Mouse (Mus musculus) cerebellum, postnatal 25 days (tissue): ENCODE measurements around the gene Gm38393.

ENCODE experiments used
- DNase-seq, 2 experiments: peaks; one replicate each; pipeline ENCODE4 v3.0.0; 2021; ENCODE audit warnings: mixed read lengths in 2 of 2

Gm38393 gene

DNA sequence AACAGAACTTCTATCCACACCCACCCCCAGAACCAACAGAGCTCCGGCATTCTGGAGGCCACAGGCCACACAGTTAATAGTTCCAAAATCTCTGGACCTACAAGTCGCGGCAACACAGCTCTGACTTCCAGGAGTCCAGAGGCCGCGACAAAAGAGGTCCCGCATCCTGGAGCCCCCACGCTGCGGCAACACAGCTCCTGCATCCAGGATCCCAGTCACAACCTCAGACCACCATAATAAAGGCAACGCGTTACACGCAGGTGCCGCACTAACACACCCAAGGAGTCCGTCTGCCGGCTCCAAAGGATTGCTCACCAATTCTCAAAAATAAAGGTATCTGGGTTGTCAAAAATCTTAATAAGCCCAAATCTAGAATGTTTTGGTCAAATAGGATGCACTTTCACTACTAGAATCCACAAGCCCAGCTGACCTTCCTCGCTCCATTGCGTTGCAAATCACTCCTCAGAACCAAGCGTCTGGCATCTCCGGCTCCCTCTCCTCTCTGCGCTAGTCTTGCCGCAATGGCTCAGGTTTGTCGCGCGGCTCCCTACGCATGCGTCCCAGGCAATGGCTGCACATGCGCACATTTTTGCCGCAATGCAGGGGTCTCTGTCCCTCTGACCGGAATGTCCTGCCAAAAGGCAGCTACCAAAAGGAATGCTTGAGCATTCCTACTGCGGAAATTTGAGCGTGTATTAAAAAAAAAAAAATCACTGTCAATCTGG, at the start of gene Gm38393, which contains the start of gene Snurf:
Gm38393 (minus strand) TSS at position 459 of the 725 bp plus-strand sequence.
Snurf (minus strand) TSS at position 444 of the 725 bp plus-strand sequence.
- DNase-seq: peak; percentile 94 to 95

DNA sequence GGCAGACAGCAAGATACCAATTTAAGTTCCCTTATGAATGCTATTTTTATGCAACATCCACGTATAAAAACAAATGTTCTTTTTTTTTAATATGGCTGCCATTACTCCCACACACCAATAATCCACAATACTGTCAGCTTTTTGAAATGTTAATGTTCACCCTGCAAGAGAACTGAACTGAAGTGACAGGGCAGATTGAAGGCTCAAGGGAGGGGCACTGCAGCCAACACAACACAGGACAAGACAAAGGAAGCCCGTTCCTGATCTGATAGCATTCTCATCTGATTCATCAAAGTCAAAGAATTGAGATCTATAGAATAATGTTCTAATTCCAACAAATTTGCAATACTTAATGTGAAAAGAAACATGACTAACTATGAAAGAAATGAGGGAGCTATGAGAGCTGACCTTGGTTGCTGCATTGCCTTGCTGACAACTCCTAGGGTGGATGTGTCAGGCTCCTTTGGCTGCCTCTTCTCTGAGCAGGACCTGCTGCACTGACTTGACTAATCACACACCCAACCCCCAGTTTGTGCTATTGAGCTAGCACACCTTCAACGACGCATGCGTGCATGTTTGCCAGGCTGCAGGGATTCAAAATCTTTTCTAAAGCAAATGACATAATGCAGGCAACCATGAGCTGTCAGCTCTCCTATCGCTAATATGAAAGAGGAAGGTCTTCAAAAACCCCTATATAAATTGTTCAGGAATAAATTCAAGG, 42.8 kb upstream of the Gm38393 start:
- DNase-seq: peak; percentile 65 to 78

DNA sequence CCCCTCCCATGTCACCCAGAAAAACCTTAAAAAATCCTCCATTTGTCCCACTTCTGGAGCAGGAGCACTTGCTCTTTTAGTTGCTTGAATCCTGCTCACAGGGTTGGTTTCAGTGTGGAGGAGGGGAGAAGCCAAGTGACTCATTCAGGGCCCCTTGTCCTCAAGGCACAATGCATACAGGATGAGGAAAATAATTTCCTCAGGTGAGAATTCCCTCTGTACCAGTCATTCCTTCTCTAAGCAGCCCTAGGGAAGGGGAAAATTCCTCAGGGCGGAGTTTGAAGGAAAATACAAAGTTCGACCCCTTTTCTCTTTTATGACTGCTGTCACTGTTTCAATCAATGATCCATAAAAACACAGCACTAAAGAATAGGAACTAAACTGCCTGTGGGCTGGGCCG, 8.3 kb upstream of the Gm38393 start:
- DNase-seq: no peak

DNA sequence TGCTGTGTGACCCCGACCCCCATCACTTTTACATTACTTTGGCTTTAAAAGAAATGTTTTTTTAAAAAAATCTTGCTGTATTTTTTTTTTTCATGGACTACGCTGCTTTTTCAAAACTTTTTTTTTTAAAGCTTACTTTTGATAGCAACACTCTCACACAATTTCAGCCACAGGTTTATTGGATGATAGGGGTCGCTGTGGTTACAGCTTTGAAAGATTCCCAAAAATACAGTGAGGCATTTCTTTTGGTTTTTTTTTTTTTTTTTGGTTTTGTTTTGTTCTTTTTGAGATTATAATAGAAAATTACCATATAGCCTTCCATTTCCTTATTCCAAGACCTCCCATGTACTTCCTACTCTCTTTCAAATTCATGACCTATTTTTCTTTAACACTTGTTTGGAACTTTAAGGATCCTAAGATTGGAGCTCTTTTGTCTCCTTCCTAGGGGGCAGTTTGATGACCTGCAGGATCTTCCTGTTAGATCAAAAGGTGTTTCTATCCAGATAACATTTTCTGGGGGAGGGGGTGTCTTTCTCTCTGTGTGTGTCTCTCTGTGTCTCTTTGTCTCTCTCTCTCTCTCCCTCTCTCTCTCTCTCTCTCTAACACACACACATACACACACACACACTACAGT, 3.0 kb upstream of the Gm38393 start:
- peak in 1 of 2 experiments; percentile 4 for DNase-seq

DNA sequence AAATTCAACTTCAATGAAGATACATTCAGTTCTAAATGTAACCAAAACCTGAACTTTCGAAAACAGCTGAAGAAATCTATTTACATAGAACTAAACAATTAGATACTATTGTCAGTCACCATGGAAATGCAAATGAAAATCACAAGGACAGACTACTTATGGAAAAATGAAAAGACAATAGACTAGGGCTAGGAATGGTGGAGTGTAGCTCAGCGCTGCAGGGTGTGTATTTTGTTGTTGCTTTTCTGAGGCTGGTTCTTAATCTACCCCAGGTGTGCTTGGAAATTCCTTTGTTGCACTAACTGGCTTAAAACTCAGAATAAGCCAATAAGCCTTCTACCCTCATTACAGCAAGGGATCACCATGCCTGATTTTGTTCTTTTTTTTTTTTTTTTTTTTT, 1.4 kb upstream of the Gm38393 start:
- DNase-seq: no peak

DNA sequence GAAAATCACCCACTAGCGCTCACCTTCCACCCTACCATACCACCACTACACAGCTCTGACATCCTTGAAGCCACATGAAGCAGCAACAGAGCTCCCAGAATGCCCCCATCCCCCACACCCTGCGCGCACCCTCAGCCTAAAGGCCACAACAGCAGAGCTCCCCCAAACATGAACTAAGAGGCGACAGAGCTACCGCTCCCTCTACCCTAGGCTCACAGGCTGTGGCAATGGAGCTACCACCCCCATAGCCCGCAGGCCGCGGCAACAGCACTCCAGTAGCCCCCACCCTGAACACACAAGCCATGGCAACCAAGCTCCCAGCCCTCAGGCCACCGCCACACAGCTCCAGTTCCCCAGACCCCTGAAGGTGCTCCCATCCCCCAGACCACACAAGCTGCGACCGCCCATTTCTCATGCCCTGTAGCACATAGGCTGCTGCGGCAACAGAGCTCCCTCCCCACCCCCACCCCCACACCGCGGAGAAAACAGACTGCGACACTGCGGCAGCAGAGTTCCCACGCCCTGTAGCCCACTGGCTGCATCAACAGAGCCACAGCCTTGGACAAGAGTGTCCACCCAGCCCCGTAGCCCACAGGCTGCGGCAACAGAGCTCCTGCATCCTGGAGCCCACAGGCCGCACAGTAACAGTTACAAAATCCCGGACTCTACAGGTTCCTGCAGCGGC, 801 bp downstream of the Gm38393 start:
- DNase-seq: peak; percentile 56 to 66

DNA sequence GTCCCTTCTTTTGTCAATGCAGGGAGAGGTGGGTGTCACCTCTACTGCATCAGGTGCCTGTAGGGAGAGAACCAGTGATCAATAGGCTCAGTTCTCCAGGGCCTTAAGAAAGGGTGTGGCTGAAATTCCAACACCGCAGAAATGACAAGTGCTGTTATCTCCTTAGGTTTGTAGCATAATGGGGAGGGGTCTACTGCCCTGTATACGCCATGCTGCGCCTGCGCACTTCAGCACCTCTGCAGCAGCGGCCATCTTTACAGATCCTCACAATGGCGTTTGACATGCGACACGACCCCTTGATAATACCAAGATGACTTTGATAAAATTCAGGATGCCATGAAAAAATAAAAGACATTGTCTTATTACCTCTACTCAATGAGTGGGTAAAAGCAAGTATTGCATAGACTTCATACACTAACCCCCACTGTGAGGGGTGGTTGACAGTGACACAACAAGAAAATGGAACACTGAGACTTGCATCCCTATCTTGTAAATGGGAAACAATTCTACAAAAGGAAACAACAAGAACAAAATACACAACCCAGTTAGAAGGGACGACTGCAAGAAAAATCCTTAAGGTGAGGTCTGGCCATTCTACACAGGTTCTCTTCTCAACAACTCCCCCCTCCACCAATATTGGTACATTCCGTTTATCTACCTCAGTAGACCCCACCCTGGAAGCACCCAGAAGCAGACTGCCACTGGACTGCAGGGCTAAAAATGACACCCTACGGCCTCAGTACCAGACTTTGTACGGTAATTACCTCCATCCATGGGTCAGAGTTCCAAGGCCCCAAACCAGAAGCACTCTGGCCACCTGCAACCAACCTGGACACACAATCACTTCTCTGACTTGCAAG, 1.6 kb downstream of the Gm38393 start:
- DNase-seq: peak; percentile 62 to 70

DNA sequence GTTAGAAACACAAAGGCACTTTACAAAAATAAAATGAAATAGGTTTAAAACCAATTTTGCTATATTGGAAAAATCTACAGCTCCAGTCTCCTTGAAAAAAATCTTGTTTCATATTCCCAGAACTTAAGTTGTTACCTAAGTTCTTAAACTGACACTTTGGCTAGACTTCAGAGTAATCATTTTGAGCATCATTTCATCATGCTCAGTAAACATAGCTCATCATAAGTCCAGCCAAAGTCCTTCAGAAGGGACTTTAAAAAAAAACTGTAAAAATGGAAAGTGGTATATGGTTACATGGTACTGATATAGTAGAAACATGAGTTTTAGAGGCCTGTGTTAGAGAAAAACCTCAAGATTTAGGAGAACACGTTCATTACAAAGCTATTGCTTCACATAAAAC, 26.2 kb downstream of the Gm38393 start:
- no peak for DNase-seq
